Mouse (Mus musculus): ENCODE results near the gene Slc22a6.

- TF ChIP-seq CTCF (IDR thresholded peaks at IDR 0.05; ENCODE audit: low read depth, low read length) (no peak), GATA1 (IDR thresholded peaks at IDR 0.05; ENCODE audit: borderline replicate concordance, low read length) (no peak), GATA2 (IDR thresholded peaks at IDR 0.05; ENCODE audit: borderline replicate concordance, low read depth, low read length) (no peak), TAL1 (conservative IDR thresholded peaks at IDR 0.05; ENCODE audit: low read depth, low read length) (no peak)
Observed at GRCm38 (mm10) chr19:8663360-8663839, 45.6 kb downstream of the Slc22a6 start, which contains the start of gene Chrm1.
